Mouse (Mus musculus) heart, adult 2 months (tissue): Measurements from ENCODE around the gene Sprr1b.

Source experiments
- CTCF ChIP-seq: fragments of 200-600 bp; IDR thresholded peaks from 2 replicates; pipeline ENCODE4 v1.8.1; 2022; ENCODE audit warnings: antibody characterized with exemption, mild to moderate bottlenecking, moderate library complexity
- POLR2A ChIP-seq: fragments of 200-500 bp; IDR thresholded peaks from 2 replicates; pipeline ENCODE4 v1.6.1; 2011; ENCODE audit warnings: mild to moderate bottlenecking, low read depth, low read length, control low read depth; ENCODE audit not compliant: insufficient read depth

- TF ChIP-seq CTCF (no peak), POLR2A (no peak)
Measured at GRCm38 (mm10) chr3:92432282-92432681, 6.3 kb downstream of the Sprr1b start, which contains the start of gene Sprr2k.
